Mouse (Mus musculus): ENCODE measurements around the gene Gm20696.

DNA sequence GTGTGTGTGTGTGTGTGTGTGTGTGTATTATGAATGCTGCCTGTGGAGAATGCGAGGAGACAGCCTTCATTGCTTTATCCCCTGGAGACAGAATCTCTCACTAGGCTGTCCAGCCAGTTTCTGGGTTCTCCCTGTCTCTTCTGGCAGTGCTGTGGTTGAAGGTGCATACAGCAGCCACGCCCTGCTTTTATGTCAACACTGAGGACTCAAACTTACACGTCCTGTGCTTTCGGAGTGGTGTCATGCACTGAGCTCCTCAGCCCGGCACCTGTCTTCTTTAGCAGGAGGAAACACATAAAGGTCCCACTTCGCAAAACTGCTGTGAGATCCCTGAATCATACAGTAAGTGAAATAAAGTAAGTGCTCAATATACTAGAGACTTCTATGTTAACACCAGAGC lies 264.8 kb downstream of the Gm20696 start:
- no peak for TF ChIP-seq CTCF (IDR thresholded peaks at IDR 0.05; ENCODE audit: borderline replicate concordance, extremely low read depth, insufficient read depth, insufficient read length)
- no peak for TF ChIP-seq POLR2A (IDR thresholded peaks at IDR 0.05; ENCODE audit: borderline replicate concordance, extremely low read depth, insufficient read depth, insufficient read length, poor library complexity, severe bottlenecking)

Measured in brain, embryonic 14.5 days (tissue).